Comparison of ENCODE assay signal across 13 mouse cellular contexts in the genomic region with DNA sequence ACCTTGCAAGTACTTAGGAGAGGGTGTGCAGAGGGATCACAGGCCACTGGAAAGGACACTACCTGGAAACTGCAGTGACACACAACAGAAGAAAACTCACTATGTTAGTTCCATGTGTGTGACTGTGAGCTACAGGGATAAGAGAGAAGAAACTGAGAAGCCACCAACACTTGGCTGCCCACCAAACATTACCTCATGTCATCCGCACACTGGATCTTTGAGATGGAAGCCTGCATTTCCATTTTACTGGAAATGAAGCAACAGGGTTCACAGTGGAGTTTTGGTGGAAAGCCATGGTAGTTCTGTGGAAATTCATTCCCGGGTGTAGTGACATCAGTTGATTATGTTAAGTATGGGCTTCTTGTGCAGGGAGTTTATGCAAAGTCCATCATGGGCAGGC. TPM values are rescaled to one million over a fixed set of nuclear protein-coding genes. Genes with fewer than 3 reads are reported as not detected.
A peak's percentile ranks its signal among the peaks of the same experiment; 100 is the strongest.
DNase-seq lines count a peak whose midpoint lies in the region; ATAC-seq and TF ChIP-seq lines count a peak whose summit lies in the region.
"Had no signal": no experiment of that assay in that cellular context is flagged by ENCODE, and none has a peak within 500 bp of the region (broad histone marks: within the 10 kb centered on the region; RNA-seq: fewer than 3 reads in every experiment).

No protein-coding gene starts in this region.

- DNase-seq in kidney, postnatal 10 days, result peak; percentile 25
- DNase-seq in kidney, adult 8-10 months, result no peak
- peak; percentile 62 for DNase-seq in Muller cell, postnatal 12 days (ENCODE audit: inconsistent ontology term)
- peak; percentile 39 to 56 for DNase-seq in heart, adult 18-20 months
- peak; percentile 37 to 61 for DNase-seq in heart, postnatal 14 days
- no peak for DNase-seq in left cerebral cortex, postnatal 14 days (ENCODE audit: low spot score in 2 of 2)
- DNase-seq in hindbrain, postnatal 0 days (ENCODE audit: low spot score), result no peak

- H3K36me3 ChIP-seq in hindbrain, postnatal 0 days (ENCODE audit: insufficient read depth, low read length), result no peaks in the 10 kb centered on the region
- H3K36me3 ChIP-seq: embryonic facial prominence, embryonic 13.5 days; limb, embryonic 15.5 days had no signal

- no peak overlapping the region for H3K4me2 ChIP-seq in hindbrain, postnatal 0 days (ENCODE audit: low read depth, low read length)
- H3K4me2 ChIP-seq: embryonic facial prominence, embryonic 13.5 days; forebrain, embryonic 13.5 days; limb, embryonic 15.5 days had no signal

- H3K27ac ChIP-seq in hindbrain, postnatal 0 days, result no peak overlapping the region
- H3K27ac ChIP-seq: embryonic facial prominence, embryonic 13.5 days; forebrain, embryonic 13.5 days; limb, embryonic 15.5 days; macrophage had no signal

- 70% methylated on average over 2 of the region's 2 CpGs for WGBS in hindbrain, postnatal 0 days

- H3K9me3 ChIP-seq in hindbrain, postnatal 0 days (ENCODE audit: low read length), result no peaks in the 10 kb centered on the region
- H3K9me3 ChIP-seq: embryonic facial prominence, embryonic 13.5 days; forebrain, embryonic 13.5 days; limb, embryonic 15.5 days had no signal

- TF ChIP-seq CTCF in hindbrain, postnatal 0 days (IDR thresholded peaks at IDR 0.05; ENCODE audit: low read depth), result no peak

- H3K4me1 ChIP-seq in hindbrain, postnatal 0 days (ENCODE audit: insufficient read depth, low read length), result no peaks in the 10 kb centered on the region

- intact Hi-C loops in heart, postnatal 14 days (cut with DNase I), result no loop called here
- intact Hi-C loops in left cerebral cortex, postnatal 14 days (cut with DNase I), result no loop called here

- no peak overlapping the region for H3K9ac ChIP-seq in hindbrain, postnatal 0 days (replicated peaks; ENCODE audit: low read length)
- H3K9ac ChIP-seq: embryonic facial prominence, embryonic 13.5 days; forebrain, embryonic 13.5 days; limb, embryonic 15.5 days had no signal

- no peak for ATAC-seq in hindbrain, postnatal 0 days
- ATAC-seq in frontal cortex, adult (ENCODE audit: low TSS enrichment), result no peak
- ATAC-seq: forebrain, embryonic 13.5 days; inflammation-experienced regulatory T-cells, adult 6 months had no signal

- no peaks in the 10 kb centered on the region for H3K27me3 ChIP-seq in hindbrain, postnatal 0 days (ENCODE audit: insufficient read depth, low read length)
- H3K27me3 ChIP-seq: embryonic facial prominence, embryonic 13.5 days; limb, embryonic 15.5 days had no signal

- H3K4me3 ChIP-seq in hindbrain, postnatal 0 days (ENCODE audit: low read length), result no peak overlapping the region
- H3K4me3 ChIP-seq: embryonic facial prominence, embryonic 13.5 days; forebrain, embryonic 13.5 days; limb, embryonic 15.5 days had no signal

RNA-seq across cellular contexts. Expression of a gene that starts 43.8 kb away (rescaled TPM):
- total RNA-seq in heart, adult 18-20 months (2021), result 10 to 100 TPM; 28.6 to 29.1 TPM
- 10 to 100 TPM; 33.2 to 34.5 TPM for total RNA-seq in heart, postnatal 14 days (2021)
- 100 to 1,000 TPM; 306 to 308 TPM for total RNA-seq in left cerebral cortex, postnatal 14 days (2021)
- total RNA-seq in hindbrain, postnatal 0 days (2014; rRNA removed), result 150 and 173 TPM in 2 replicates
- 111 and 113 TPM in 2 replicates for polyA plus RNA-seq in hindbrain, postnatal 0 days (2015; fragmentation: Nextera tagmentation; extraction: Ambion mirVana)

Comparison
In these comparisons a context has a peak if more than half of its experiments do, and no peak if none do; other contexts are left out.
1. DNase-seq: peak in kidney, postnatal 10 days (single experiment), Muller cell, postnatal 12 days (single experiment), heart, adult 18-20 months (2 of 2) and heart, postnatal 14 days (2 of 2); none in kidney, adult 8-10 months (0 of 2), left cerebral cortex, postnatal 14 days (0 of 2) and hindbrain, postnatal 0 days (single experiment).